Mouse (Mus musculus): ENCODE measurements around the gene Mpped2. TPM values are rescaled to one million over a fixed set of nuclear protein-coding genes. Genes with fewer than 3 reads are reported as not detected.

The Mpped2 gene
- total RNA-seq, 1 experiment: 3.3 TPM

- no peak overlapping the region for H3K27ac ChIP-seq (ENCODE audit: insufficient read depth, low read depth, low read length, poor library complexity, severe bottlenecking)
- H3K4me1 ChIP-seq (ENCODE audit: control insufficient read depth in 2 of 2, insufficient read depth in 2 of 2, low read length in 2 of 2, poor library complexity in 1 of 2): peaks cover 0 to 5% of the 10 kb centered on the region in 2 experiments; a peak in 2 of 4 replicates
- H3K4me3 ChIP-seq (ENCODE audit: insufficient read depth in 1 of 2, low read depth in 1 of 2, low read length in 2 of 2, poor library complexity in 1 of 2, severe bottlenecking in 1 of 2): no peak overlapping the region
- H3K9me3 ChIP-seq (ENCODE audit: control insufficient read depth, insufficient read depth, low read depth, low read length): no peaks in the 10 kb centered on the region
- no peak for DNase-seq (ENCODE audit: low read depth, low spot score)
- peaks cover 2% of the 10 kb centered on the region; the same call in 1 of the 2 replicates for H3K36me3 ChIP-seq (ENCODE audit: control insufficient read depth, insufficient read depth, low read length, poor library complexity, severe bottlenecking)
- no peak overlapping the region for H3K9ac ChIP-seq (ENCODE audit: insufficient read depth, low read depth, low read length, poor library complexity, severe bottlenecking)
- in situ Hi-C loops (cut with MboI; ENCODE audit: low sequenced_read_pairs in 2 of 2, unreplicated experiment in 2 of 2): no loop called here
- no peak for TF ChIP-seq ZC3H11A (IDR thresholded peaks at IDR 0.05; ENCODE audit: borderline replicate concordance, low read depth, low read length)
- TF ChIP-seq HCFC1 (IDR thresholded peaks at IDR 0.05; ENCODE audit: borderline replicate concordance, insufficient read depth, low read length): no peak
- TF ChIP-seq MAFK (IDR thresholded peaks at IDR 0.05; ENCODE audit: insufficient read depth, low read depth, low read length): no peak
- no peak for TF ChIP-seq ZNF384 (IDR thresholded peaks at IDR 0.05; ENCODE audit: low read depth, low read length)
- TF ChIP-seq CHD2 (IDR thresholded peaks at IDR 0.05; ENCODE audit: low read depth, low read length): no peak
These were observed 170.1 kb downstream of the Mpped2 start for GRCm38 (mm10) chr2:106863050-106863653.

- Histone ChIP-seq H3K9me3 (ENCODE audit: control insufficient read depth, insufficient read depth, low read depth, low read length) (no peaks in the 10 kb centered on the region), H3K27ac (ENCODE audit: insufficient read depth, low read depth, low read length, poor library complexity, severe bottlenecking) (no peak overlapping the region), H3K4me1 (ENCODE audit: control insufficient read depth in 2 of 2, insufficient read depth in 2 of 2, low read length in 2 of 2, poor library complexity in 1 of 2) (peaks cover 0 to 3% of the 10 kb centered on the region in 2 experiments; a peak in 2 of 4 replicates), H3K9ac (ENCODE audit: insufficient read depth, low read depth, low read length, poor library complexity, severe bottlenecking) (no peak overlapping the region), H3K4me3 (ENCODE audit: insufficient read depth in 1 of 2, low read depth in 1 of 2, low read length in 2 of 2, poor library complexity in 1 of 2, severe bottlenecking in 1 of 2) (no peak overlapping the region), H3K36me3 (ENCODE audit: control insufficient read depth, insufficient read depth, low read length, poor library complexity, severe bottlenecking) (peaks cover 2% of the 10 kb centered on the region; the same call in 1 of the 2 replicates)
- in situ Hi-C loops (cut with MboI; ENCODE audit: low sequenced_read_pairs in 2 of 2, unreplicated experiment in 2 of 2): no loop called here
- DNase-seq (ENCODE audit: low read depth, low spot score): no peak
- TF ChIP-seq ZC3H11A (IDR thresholded peaks at IDR 0.05; ENCODE audit: borderline replicate concordance, low read depth, low read length) (no peak), ZNF384 (IDR thresholded peaks at IDR 0.05; ENCODE audit: low read depth, low read length) (no peak), MAFK (IDR thresholded peaks at IDR 0.05; ENCODE audit: insufficient read depth, low read depth, low read length) (no peak), HCFC1 (IDR thresholded peaks at IDR 0.05; ENCODE audit: borderline replicate concordance, insufficient read depth, low read length) (no peak), CHD2 (IDR thresholded peaks at IDR 0.05; ENCODE audit: low read depth, low read length) (no peak)
These were observed 172.2 kb downstream of the Mpped2 start for GRCm38 (mm10) chr2:106865148-106865786.

- TF ChIP-seq MAFK (IDR thresholded peaks at IDR 0.05; ENCODE audit: insufficient read depth, low read depth, low read length) (no peak), CHD2 (IDR thresholded peaks at IDR 0.05; ENCODE audit: low read depth, low read length) (no peak), HCFC1 (IDR thresholded peaks at IDR 0.05; ENCODE audit: borderline replicate concordance, insufficient read depth, low read length) (no peak), ZC3H11A (IDR thresholded peaks at IDR 0.05; ENCODE audit: borderline replicate concordance, low read depth, low read length) (no peak)
- no peak for DNase-seq (ENCODE audit: low read depth, low spot score)
- no peaks in the 10 kb centered on the region for H3K9me3 ChIP-seq (ENCODE audit: control insufficient read depth, insufficient read depth, low read depth, low read length)
- in situ Hi-C loops (cut with MboI; ENCODE audit: low sequenced_read_pairs in 2 of 2, unreplicated experiment in 2 of 2): no loop called here
- H3K27ac ChIP-seq (ENCODE audit: insufficient read depth, low read depth, low read length, poor library complexity, severe bottlenecking): no peak overlapping the region
- no peak overlapping the region for H3K9ac ChIP-seq (ENCODE audit: insufficient read depth, low read depth, low read length, poor library complexity, severe bottlenecking)
- no peak overlapping the region for H3K4me3 ChIP-seq (ENCODE audit: insufficient read depth in 1 of 2, low read depth in 1 of 2, low read length in 2 of 2, poor library complexity in 1 of 2, severe bottlenecking in 1 of 2)
- peaks cover 2% of the 10 kb centered on the region; the same call in 1 of the 2 replicates for H3K36me3 ChIP-seq (ENCODE audit: control insufficient read depth, insufficient read depth, low read length, poor library complexity, severe bottlenecking)
- H3K4me1 ChIP-seq (ENCODE audit: control insufficient read depth in 2 of 2, insufficient read depth in 2 of 2, low read length in 2 of 2, poor library complexity in 1 of 2): peaks cover 0 to 3% of the 10 kb centered on the region in 2 experiments; a peak in 1 of 4 replicates
These were observed 173.2 kb downstream of the Mpped2 start for GRCm38 (mm10) chr2:106866303-106866702.

- Histone ChIP-seq H3K36me3 (ENCODE audit: control insufficient read depth, insufficient read depth, low read length, poor library complexity, severe bottlenecking) (no peaks in the 10 kb centered on the region), H3K27ac (ENCODE audit: insufficient read depth, low read depth, low read length, poor library complexity, severe bottlenecking) (no peak overlapping the region), H3K4me3 (ENCODE audit: insufficient read depth in 1 of 2, low read depth in 1 of 2, low read length in 2 of 2, poor library complexity in 1 of 2, severe bottlenecking in 1 of 2) (no peak overlapping the region), H3K9ac (ENCODE audit: insufficient read depth, low read depth, low read length, poor library complexity, severe bottlenecking) (no peak overlapping the region), H3K9me3 (ENCODE audit: control insufficient read depth, insufficient read depth, low read depth, low read length) (no peaks in the 10 kb centered on the region), H3K4me1 (ENCODE audit: control insufficient read depth in 2 of 2, insufficient read depth in 2 of 2, low read length in 2 of 2, poor library complexity in 1 of 2) (no peaks in the 10 kb centered on the region)
- in situ Hi-C loops (cut with MboI; ENCODE audit: low sequenced_read_pairs in 2 of 2, unreplicated experiment in 2 of 2): no loop called here
- TF ChIP-seq ZNF384 (IDR thresholded peaks at IDR 0.05; ENCODE audit: low read depth, low read length) (no peak), MAFK (IDR thresholded peaks at IDR 0.05; ENCODE audit: insufficient read depth, low read depth, low read length) (no peak), CHD2 (IDR thresholded peaks at IDR 0.05; ENCODE audit: low read depth, low read length) (no peak), HCFC1 (IDR thresholded peaks at IDR 0.05; ENCODE audit: borderline replicate concordance, insufficient read depth, low read length) (no peak), ZC3H11A (IDR thresholded peaks at IDR 0.05; ENCODE audit: borderline replicate concordance, low read depth, low read length) (no peak)
- DNase-seq (ENCODE audit: low read depth, low spot score): no peak
These were observed 177.8 kb downstream of the Mpped2 start for GRCm38 (mm10) chr2:106870886-106871285.

Measured in ES-E14 (cell line).